Mouse (Mus musculus) gastrocnemius, postnatal 14 days (tissue): ENCODE results near the gene Nudt9. TPM values are rescaled to one million over a fixed set of nuclear protein-coding genes. Genes with fewer than 3 reads are reported as not detected.
A peak's percentile ranks its signal among the peaks of the same experiment; 100 is the strongest.
"Not testable (repeated sequence)": the region's sequence is repeated elsewhere in the genome, so short reads cannot be mapped to it uniquely, and the experiment has no call there.

ENCODE experiments used
- DNase-seq: peaks from one replicate; pipeline ENCODE4 v3.0.0; 2021; ENCODE audit warnings: mixed read lengths
- intact Hi-C: fragments of 180-260 bp; cut with DNase I; formaldehyde crosslinking; loops from one replicate; pipeline ENCODE4 v1.15.1; 2025; ENCODE audit warnings: low total_unique reads
- long read RNA-seq, 2 experiments: library from polyadenylated mRNA; stranded (forward); transcript quantifications; one replicate each; pipeline ENCODE4 v2.0.0; 2021
- total RNA-seq, 2 experiments: library from RNA; stranded (reverse); gene quantifications; 2 replicates each; pipeline ENCODE4 v1.2.3; 2021

Nudt9 gene
- total RNA-seq = 10 to 100 TPM; 52.1 to 53.6 TPM
- long read RNA-seq, experiment 1, transcript Nudt9-201 (8 exons, 1,488 nt) = major isoform, 79 of 95 reads
- long read RNA-seq, experiment 1, partial matches to known transcripts = 6 of 95 reads
- long read RNA-seq, experiment 1, other reads (novel, unspliced or antisense) = 10 of 95 reads
- long read RNA-seq, experiment 2, transcript Nudt9-201 (8 exons, 1,488 nt) = major isoform, 62 of 78 reads
- long read RNA-seq, experiment 2, partial matches to known transcripts = 0 of 78 reads
- long read RNA-seq, experiment 2, other reads (novel, unspliced or antisense) = 16 of 78 reads

GRCm38 (mm10) chr5:104046256-104047199 is at the start of gene Nudt9:
Gene Nudt9, plus strand, starts transcription at chr5:104046306.
- intact Hi-C loops = no loop called here

GRCm38 (mm10) chr5:103998739-103999138 is 47.4 kb upstream of the Nudt9 start:
- DNase-seq = no peak
- intact Hi-C loops = no loop called here

More at GRCm38 (mm10) chr5:104046256-104047199, at the start of gene Nudt9:
- DNase-seq = peak; percentile 98

GRCm38 (mm10) chr5:103999738-104000137 is 46.4 kb upstream of the Nudt9 start:
- peak; percentile 74 for DNase-seq
- intact Hi-C loops = loop anchor here (5.0 to 10.0 kb wide), 2 partner anchors 38 to 335 kb away; no protein-coding TSS in a partner anchor

GRCm38 (mm10) chr5:104002549-104003255 is 43.4 kb upstream of the Nudt9 start:
- intact Hi-C loops = loop anchor here (5.0 to 10.0 kb wide), 2 partner anchors 35 to 332 kb away; no protein-coding TSS in a partner anchor
- DNase-seq = no peak

GRCm38 (mm10) chr5:104003256-104003931 is 42.7 kb upstream of the Nudt9 start:
- DNase-seq = no peak
- intact Hi-C loops = loop anchor here (5.0 to 10.0 kb wide), 2 partner anchors 34 to 331 kb away; no protein-coding TSS in a partner anchor

GRCm38 (mm10) chr5:104003955-104004354 is 42.2 kb upstream of the Nudt9 start:
- no peak for DNase-seq
- intact Hi-C loops = loop anchor here (5.0 to 10.0 kb wide), 2 partner anchors 33 to 331 kb away; no protein-coding TSS in a partner anchor

- DNase-seq = no peak
- intact Hi-C loops = loop anchor here (10.0 kb wide), 1 partner anchor 328 kb away; no protein-coding TSS in a partner anchor
Observed at GRCm38 (mm10) chr5:104006811-104007210, 39.3 kb upstream of the Nudt9 start.

- intact Hi-C loops = loop anchor here (10.0 kb wide), 1 partner anchor 327 kb away; no protein-coding TSS in a partner anchor
- no peak for DNase-seq
Observed at GRCm38 (mm10) chr5:104007801-104008200, 38.3 kb upstream of the Nudt9 start.

GRCm38 (mm10) chr5:104009421-104009820 is 36.7 kb upstream of the Nudt9 start:
- no peak for DNase-seq
- intact Hi-C loops = loop anchor here (10.0 kb wide), 1 partner anchor 325 kb away; no protein-coding TSS in a partner anchor

- intact Hi-C loops = no loop called here
- DNase-seq = no peak
Observed at GRCm38 (mm10) chr5:104010261-104010660, 35.8 kb upstream of the Nudt9 start.

GRCm38 (mm10) chr5:104011419-104011818 is 34.7 kb upstream of the Nudt9 start:
- intact Hi-C loops = no loop called here

GRCm38 (mm10) chr5:104021597-104022378 is 24.3 kb upstream of the Nudt9 start, which contains the start of gene Hsd17b11:
Gene Hsd17b11, minus strand, starts transcription at chr5:104021919.
- peak; percentile 87 for DNase-seq
- intact Hi-C loops = no loop called here

More at GRCm38 (mm10) chr5:104011419-104011818, 34.7 kb upstream of the Nudt9 start:
- DNase-seq = no peak

- intact Hi-C loops = no loop called here
- no peak for DNase-seq
Observed at GRCm38 (mm10) chr5:104022558-104022957, 23.5 kb upstream of the Nudt9 start.

GRCm38 (mm10) chr5:104023289-104024020 is 22.7 kb upstream of the Nudt9 start:
- DNase-seq = no peak
- intact Hi-C loops = no loop called here

GRCm38 (mm10) chr5:104024193-104024592 is 21.9 kb upstream of the Nudt9 start:
- intact Hi-C loops, DNase-seq: not testable (repeated sequence)

GRCm38 (mm10) chr5:104024762-104025161 is 21.3 kb upstream of the Nudt9 start:
- no peak for DNase-seq
- intact Hi-C loops = no loop called here

GRCm38 (mm10) chr5:104025245-104025854 is 20.8 kb upstream of the Nudt9 start:
- intact Hi-C loops = no loop called here
- DNase-seq = no peak
